Mouse (Mus musculus) lung, adult 2 months (tissue): ENCODE measurements at regions not wholly inside any gene's neighbourhood (a gene's known extent, or its start where the extent isn't known, plus 50 kb on each side); places are given as distances from the start of the nearest gene placed in this dataset.

Source experiments
- CTCF ChIP-seq: fragments of 200-500 bp; IDR thresholded peaks from 2 replicates; pipeline ENCODE4 v1.5.1; 2011; ENCODE audit warnings: mild to moderate bottlenecking, low read length, control low read depth; ENCODE audit not compliant: insufficient read depth
- POLR2A ChIP-seq: fragments of 200-500 bp; IDR thresholded peaks from 2 replicates; pipeline ENCODE4 v1.6.1; 2011; ENCODE audit warnings: low read depth, mild to moderate bottlenecking, control low read depth, low read length, borderline replicate concordance; ENCODE audit errors: extremely low read depth

DNA sequence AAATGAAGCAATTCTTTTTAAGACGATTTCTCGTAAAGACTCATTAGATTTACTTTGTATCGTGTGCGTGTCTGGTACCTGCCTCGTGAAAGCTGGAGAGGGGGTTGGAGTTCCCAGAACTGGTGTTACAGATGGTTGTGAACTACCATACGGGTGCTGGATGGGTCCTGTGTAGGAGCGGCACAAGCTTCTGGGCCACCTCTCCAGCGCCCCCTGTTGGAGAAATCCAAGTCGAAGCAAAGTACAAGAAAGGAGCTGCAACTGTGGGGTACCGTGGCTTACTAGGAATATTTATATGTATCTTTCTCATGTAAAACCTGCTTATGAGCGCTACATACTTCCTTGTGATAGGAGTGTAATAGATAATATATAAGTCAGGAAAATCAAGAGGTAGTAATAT is 281.3 kb downstream of the Hhipl2 start:
- TF ChIP-seq POLR2A (no peak), CTCF (peak; percentile 35)
